Mouse (Mus musculus) adrenal gland, postnatal 14 days (tissue): ENCODE measurements around the gene Maoa. TPM values are rescaled to one million over a fixed set of nuclear protein-coding genes. Genes with fewer than 3 reads are reported as not detected.

Experiments used
- DNase-seq: peaks from one replicate; pipeline ENCODE4 v3.0.0; 2021; ENCODE audit warnings: mixed read lengths
- long read RNA-seq, 2 experiments: library from polyadenylated mRNA; stranded (forward); transcript quantifications; one replicate each; pipeline ENCODE4 v2.0.0; 2021
- total RNA-seq: library from RNA; stranded (reverse); gene quantifications from 2 replicates; pipeline ENCODE4 v1.2.3, GENCODE M21; 2021

Gene Maoa
- 17.7 and 25.9 TPM in 2 replicates for total RNA-seq
- long read RNA-seq, experiment 1, full-length matches to known transcripts = 20 of 23 reads
- long read RNA-seq, experiment 1, partial matches to known transcripts = 2 of 23 reads
- long read RNA-seq, experiment 1, other reads (novel, unspliced or antisense) = 1 of 23 reads
- long read RNA-seq, experiment 2, full-length matches to known transcripts = 8 of 10 reads
- long read RNA-seq, experiment 2, partial matches to known transcripts = 1 of 10 reads
- long read RNA-seq, experiment 2, other reads (novel, unspliced or antisense) = 1 of 10 reads

GRCm38 (mm10) chrX:16619034-16619929 lies at the start of gene Maoa:
Maoa (plus strand) TSS chrX:16619698.
- peak; percentile 80 for DNase-seq

GRCm38 (mm10) chrX:16618225-16619033 lies 1.1 kb upstream of the Maoa start:
- peak; percentile 92 for DNase-seq

- DNase-seq = peak; percentile 8
Observed at GRCm38 (mm10) chrX:16656511-16656910, 37.0 kb downstream of the Maoa start.

- DNase-seq = no peak
Observed at GRCm38 (mm10) chrX:16706094-16706493, 86.6 kb downstream of the Maoa start.

GRCm38 (mm10) chrX:16714033-16714432 lies 94.5 kb downstream of the Maoa start:
- no peak for DNase-seq

Other genes with a start within 250 kb of the Maoa start
- not detected in 2 replicates for gene Cypt1, start 96.8 kb upstream of the Maoa start, total RNA-seq
- 23.8 and 36.1 TPM in 2 replicates for gene Maob, start 197.7 kb downstream of the Maoa start, total RNA-seq